ENCODE assay signal across 8 mouse cellular contexts in genomic region chr8:84936962-84937546, GRCm38 (mm10). TPM values are rescaled to one million over a fixed set of nuclear protein-coding genes. Genes with fewer than 3 reads are reported as not detected.
DNase-seq lines count a peak whose midpoint lies in the region; ATAC-seq lines count a peak whose summit lies in the region.

TSS of gene Mast1 (minus strand) at chr8:84937359.

- no peak within 1 kb of the TSS for H3K27ac ChIP-seq in heart, embryonic 14.5 days (replicated peaks in 1 of 2; ENCODE audit: control insufficient read depth in 1 of 2, insufficient read depth in 1 of 2, low read depth in 2 of 2, low read length in 2 of 2)
- no peak within 1 kb of the TSS for H3K27ac ChIP-seq in liver, embryonic 16.5 days (ENCODE audit: low read length)
- H3K27ac ChIP-seq in neural tube, embryonic 14.5 days (ENCODE audit: low read depth, low read length): peak within 1 kb of the TSS; percentile 96

- H3K36me3 ChIP-seq in heart, embryonic 14.5 days (ENCODE audit: control insufficient read depth, insufficient read depth, low read length): no peaks in the 10 kb centered on the region
- H3K36me3 ChIP-seq in liver, embryonic 16.5 days (ENCODE audit: control insufficient read depth, insufficient read depth): no peaks in the 10 kb centered on the region
- H3K36me3 ChIP-seq in neural tube, embryonic 14.5 days (ENCODE audit: control insufficient read depth, insufficient read depth, low read length): peaks cover 5% of the 10 kb centered on the region; the same call in 1 of the 2 replicates

- under 1% methylated on average over 47 of the region's 50 CpGs for WGBS in heart, embryonic 14.5 days
- WGBS in liver, embryonic 16.5 days (ENCODE audit: insufficient replicate concordance): under 1% methylated on average over 49 of the region's 50 CpGs
- under 1% methylated on average over 40 of the region's 50 CpGs for WGBS in neural tube, embryonic 14.5 days

- peaks cover 76% of the 10 kb centered on the region for H3K27me3 ChIP-seq in heart, embryonic 14.5 days (ENCODE audit: control insufficient read depth, insufficient read depth, low read length)
- H3K27me3 ChIP-seq in liver, embryonic 16.5 days (ENCODE audit: control insufficient read depth, insufficient read depth, low read depth, low read length): peaks cover 69% of the 10 kb centered on the region
- peaks cover 2% of the 10 kb centered on the region; the same call in 1 of the 2 replicates for H3K27me3 ChIP-seq in neural tube, embryonic 14.5 days (ENCODE audit: control insufficient read depth, insufficient read depth, low read length)

- peak within 1 kb of the TSS; percentile 74 for H3K4me2 ChIP-seq in heart, embryonic 14.5 days (ENCODE audit: low read length)
- peak within 1 kb of the TSS; percentile 74 for H3K4me2 ChIP-seq in liver, embryonic 16.5 days (ENCODE audit: low read depth, low read length)
- H3K4me2 ChIP-seq in neural tube, embryonic 14.5 days (ENCODE audit: low read depth, low read length): peak within 1 kb of the TSS; percentile 97

- DNase-seq in CD4-positive, CD25-positive, alpha-beta regulatory T cell, adult 2 months (ENCODE audit: low read depth, low spot score): peak; percentile 84
- DNase-seq in T-cell, adult 2 months (ENCODE audit: low spot score): peak; percentile 62
- peak; percentile 87 for DNase-seq in embryo, embryonic 11 days
- peak; percentile 49 to 66 for DNase-seq in kidney, postnatal 25 days
- DNase-seq in thymus, postnatal 14 days: peak; percentile 65

- no peaks in the 10 kb centered on the region for H3K9me3 ChIP-seq in heart, embryonic 14.5 days (ENCODE audit: control insufficient read depth, low read length)
- H3K9me3 ChIP-seq in liver, embryonic 16.5 days (replicated peaks; ENCODE audit: control insufficient read depth, low read length): no peaks in the 10 kb centered on the region
- H3K9me3 ChIP-seq in neural tube, embryonic 14.5 days (ENCODE audit: control insufficient read depth, low read length): no peaks in the 10 kb centered on the region

- peaks cover 4 to 10% of the 10 kb centered on the region in 2 experiments; a peak in 3 of 4 replicates for H3K4me1 ChIP-seq in heart, embryonic 14.5 days (ENCODE audit: control insufficient read depth in 2 of 2, insufficient read depth in 2 of 2, low read length in 2 of 2)
- H3K4me1 ChIP-seq in liver, embryonic 16.5 days (ENCODE audit: control insufficient read depth, low read depth, low read length): peaks cover 17% of the 10 kb centered on the region
- peaks cover 22% of the 10 kb centered on the region for H3K4me1 ChIP-seq in neural tube, embryonic 14.5 days (ENCODE audit: control insufficient read depth, insufficient read depth, low read length)

- ATAC-seq in heart, embryonic 14.5 days (ENCODE audit: insufficient number of reproducible peaks, insufficient read depth, low FRiP score, low read depth): peak; percentile 27; the same call in 1 of the 2 replicates
- peak; percentile 54; the same call in 1 of the 2 replicates for ATAC-seq in liver, embryonic 16.5 days (ENCODE audit: low read depth)
- ATAC-seq in neural tube, embryonic 14.5 days (ENCODE audit: low read depth): peak; percentile 59

- no peak within 1 kb of the TSS; the same call in 1 of the 2 replicates for H3K9ac ChIP-seq in heart, embryonic 14.5 days (ENCODE audit: low read length)
- no peak within 1 kb of the TSS for H3K9ac ChIP-seq in liver, embryonic 16.5 days (ENCODE audit: low read depth, low read length)
- H3K9ac ChIP-seq in neural tube, embryonic 14.5 days (replicated peaks; ENCODE audit: low read depth, low read length): peak within 1 kb of the TSS; percentile 99

- peak within 1 kb of the TSS; percentile 43 to 46 for H3K4me3 ChIP-seq in heart, embryonic 14.5 days (ENCODE audit: control insufficient read depth in 1 of 2, insufficient read depth in 1 of 2, low read depth in 1 of 2, low read length in 2 of 2)
- H3K4me3 ChIP-seq in liver, embryonic 16.5 days (ENCODE audit: low read depth, low read length): peak within 1 kb of the TSS; percentile 51
- H3K4me3 ChIP-seq in neural tube, embryonic 14.5 days (ENCODE audit: low read depth, low read length): peak within 1 kb of the TSS; percentile 98

RNA-seq across cellular contexts. Expression of gene Mast1, which starts in this region (rescaled TPM):
- 0.08 and 0.23 TPM in 2 replicates for polyA plus RNA-seq in heart, embryonic 14.5 days (2014; fragmentation: Nextera tagmentation; extraction: Ambion mirVana)
- 0.09 and 0.15 TPM in 2 replicates for polyA plus RNA-seq in liver, embryonic 16.5 days (2015; fragmentation: Nextera tagmentation; extraction: Ambion mirVana)
- polyA plus RNA-seq in neural tube, embryonic 14.5 days (2014; fragmentation: Nextera tagmentation; extraction: Ambion mirVana): 75.6 and 79.8 TPM in 2 replicates

Comparison
In these comparisons a context has a peak if more than half of its experiments do, and no peak if none do; other contexts are left out.
1. RNA of gene Mast1 (polyA plus RNA-seq): 75.6 to 79.8 TPM in neural tube, embryonic 14.5 days; 0.08 to 0.23 TPM in heart, embryonic 14.5 days and 0.09 to 0.15 TPM in liver, embryonic 16.5 days; every median in the first group is over 10 times any median in the second.
2. Peak in ATAC-seq, H3K4me3 ChIP-seq and H3K4me2 ChIP-seq in heart, embryonic 14.5 days; RNA of the gene not detected or under 1 TPM.
3. Peak in ATAC-seq, H3K4me3 ChIP-seq and H3K4me2 ChIP-seq in liver, embryonic 16.5 days; RNA of the gene not detected or under 1 TPM.
4. H3K4me3 ChIP-seq: peak in every context shown above with its lines; median percentile 98 in neural tube, embryonic 14.5 days; 51 in liver, embryonic 16.5 days; 44 in heart, embryonic 14.5 days.
5. Peak in every context shown above with its lines, with median percentiles within 50 percentile points of each other: DNase-seq, ATAC-seq and H3K4me2 ChIP-seq.